Mouse (Mus musculus): ENCODE results near the gene Tkt.

Tkt gene

GRCm38 (mm10) chr14:30584497-30585251 lies 36.5 kb downstream of the Tkt start:
- no peak for DNase-seq (ENCODE audit: low spot score in 2 of 2)

DNA sequence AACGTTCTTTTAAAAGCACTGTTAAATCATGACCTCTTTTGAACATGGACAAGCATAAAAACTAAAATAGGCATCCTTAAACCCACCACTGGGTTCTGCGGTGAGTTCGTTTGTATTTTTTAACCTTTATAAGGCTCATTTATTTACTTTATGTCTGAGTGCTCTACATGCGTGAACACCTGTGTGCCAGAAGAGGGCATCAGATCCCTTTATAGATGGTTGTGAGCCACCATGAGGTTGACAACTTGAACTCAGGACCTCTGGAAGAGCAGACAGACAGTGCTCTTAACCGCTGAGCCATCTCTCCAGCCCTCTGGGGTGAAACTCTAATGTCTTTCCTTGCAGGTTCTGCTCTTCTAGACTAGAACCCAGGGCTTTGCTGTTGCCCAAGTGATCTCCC lies 37.2 kb downstream of the Tkt start:
- no peak for DNase-seq (ENCODE audit: low spot score in 2 of 2)

- DNase-seq (ENCODE audit: low spot score in 2 of 2), result no peak
Measured at GRCm38 (mm10) chr14:30586780-30587461, 38.8 kb downstream of the Tkt start.

GRCm38 (mm10) chr14:30590041-30590645 lies 42.0 kb downstream of the Tkt start:
- no peak for DNase-seq (ENCODE audit: low spot score in 2 of 2)

DNA sequence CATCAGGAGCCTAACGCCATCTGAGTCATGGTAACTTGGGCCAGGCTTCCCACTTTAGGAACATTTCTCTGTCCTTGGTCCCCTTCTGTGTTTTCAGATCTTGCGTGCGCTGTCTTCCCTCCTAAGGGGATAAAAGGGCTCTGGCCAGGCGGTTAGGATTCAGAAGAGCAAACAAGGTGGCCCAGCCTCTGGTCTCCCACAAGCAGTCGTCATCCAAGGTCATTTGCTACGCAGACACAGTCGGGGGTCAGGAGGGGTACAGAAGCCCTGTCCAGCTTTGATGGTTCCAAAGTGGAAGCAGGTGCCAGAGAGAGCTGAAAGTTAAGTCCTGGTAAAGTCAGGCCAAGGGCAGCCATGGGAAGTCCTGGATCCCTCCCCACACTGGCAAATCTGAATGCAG lies 42.8 kb downstream of the Tkt start:
- DNase-seq (ENCODE audit: low spot score in 2 of 2), result no peak

GRCm38 (mm10) chr14:30591417-30591816 lies 43.3 kb downstream of the Tkt start:
- DNase-seq (ENCODE audit: low spot score in 2 of 2), result peak; percentile 72 to 86

GRCm38 (mm10) chr14:30593279-30594091 lies 45.3 kb downstream of the Tkt start:
- peak in 1 of 2 experiments; percentile 64 for DNase-seq (ENCODE audit: low spot score in 2 of 2)

GRCm38 (mm10) chr14:30594092-30594695 lies 46.0 kb downstream of the Tkt start:
- DNase-seq (ENCODE audit: low spot score in 2 of 2), result peak; percentile 67 to 77

DNA sequence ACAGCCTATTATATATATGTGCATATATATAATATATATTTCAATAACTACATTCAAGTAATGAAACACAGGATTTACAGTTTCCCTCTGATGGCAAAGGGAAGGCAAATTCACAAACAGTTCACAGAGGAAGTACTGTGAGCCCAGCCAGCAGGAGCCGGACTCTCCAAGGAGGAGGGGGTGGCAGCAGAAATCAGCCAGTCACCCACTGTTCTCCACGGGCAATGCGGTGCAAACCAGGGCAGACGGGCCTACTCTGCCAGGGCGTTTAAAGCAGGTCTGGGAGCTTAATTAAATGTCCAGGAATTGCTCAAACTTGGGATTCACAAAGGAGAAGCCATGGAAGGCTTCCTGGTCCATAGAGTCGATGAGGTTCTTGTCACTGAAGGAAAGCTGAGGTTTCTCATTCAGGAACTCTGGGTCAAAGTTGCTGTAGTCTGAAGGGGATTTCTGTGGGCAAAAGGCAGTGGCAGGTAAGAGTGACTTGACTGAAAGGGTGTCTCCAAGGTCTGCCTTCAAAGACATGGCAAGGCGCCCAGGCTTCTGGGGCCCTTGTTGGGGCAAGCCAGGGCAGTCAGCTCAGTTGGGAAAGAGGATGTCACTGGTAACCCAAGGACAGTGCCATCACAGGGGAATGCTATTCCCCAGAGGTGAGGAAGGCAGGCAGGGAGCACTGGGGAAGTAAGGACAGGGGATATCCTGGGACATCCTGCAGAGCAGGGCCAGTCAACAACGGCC lies 47.6 kb downstream of the Tkt start:
- DNase-seq (ENCODE audit: low spot score in 2 of 2), result no peak

- DNase-seq (ENCODE audit: low spot score in 2 of 2), result no peak
Measured at GRCm38 (mm10) chr14:30596407-30596806, 48.2 kb downstream of the Tkt start.

DNA sequence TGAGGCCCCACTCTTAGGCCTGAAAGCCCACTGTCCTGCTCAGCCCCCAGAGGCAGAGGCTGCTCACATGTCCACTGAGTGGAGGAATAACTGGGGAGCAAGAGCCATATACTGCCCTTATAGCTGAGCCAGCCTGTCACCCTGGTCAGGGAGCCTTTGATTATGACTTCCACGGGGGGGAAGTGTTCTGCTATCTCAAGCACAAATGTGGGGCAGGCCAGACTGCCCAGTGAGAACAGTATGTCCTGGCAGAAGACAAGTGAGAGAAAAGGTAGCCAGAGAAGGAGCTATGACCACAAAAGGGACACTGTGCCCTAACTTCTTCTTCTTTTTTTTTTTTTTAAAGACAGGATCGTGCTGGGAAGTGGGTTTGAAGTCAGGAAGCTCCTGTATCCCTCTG lies 49.0 kb downstream of the Tkt start:
- DNase-seq (ENCODE audit: low spot score in 2 of 2), result no peak

DNA sequence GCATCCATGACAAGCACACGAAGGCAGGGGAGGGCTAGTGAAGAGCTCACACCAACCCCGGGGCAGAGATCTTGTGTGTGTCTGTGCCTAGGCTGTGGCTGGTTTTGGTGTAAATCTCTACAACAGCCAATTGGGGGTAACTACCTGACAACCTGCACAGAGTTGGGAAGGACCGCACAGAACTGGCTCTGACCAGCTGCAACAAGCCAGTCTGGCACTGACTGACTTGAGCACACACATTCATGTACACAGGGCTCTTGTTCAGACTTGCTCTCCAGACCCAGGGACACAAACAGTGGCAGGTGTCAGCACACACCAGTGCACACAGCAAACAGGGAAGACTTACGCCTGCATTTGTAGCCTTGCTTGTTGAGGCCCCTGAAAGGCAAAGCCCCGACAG lies 58.7 kb downstream of the Tkt start:
- DNase-seq (ENCODE audit: low spot score in 2 of 2), result no peak

DNA sequence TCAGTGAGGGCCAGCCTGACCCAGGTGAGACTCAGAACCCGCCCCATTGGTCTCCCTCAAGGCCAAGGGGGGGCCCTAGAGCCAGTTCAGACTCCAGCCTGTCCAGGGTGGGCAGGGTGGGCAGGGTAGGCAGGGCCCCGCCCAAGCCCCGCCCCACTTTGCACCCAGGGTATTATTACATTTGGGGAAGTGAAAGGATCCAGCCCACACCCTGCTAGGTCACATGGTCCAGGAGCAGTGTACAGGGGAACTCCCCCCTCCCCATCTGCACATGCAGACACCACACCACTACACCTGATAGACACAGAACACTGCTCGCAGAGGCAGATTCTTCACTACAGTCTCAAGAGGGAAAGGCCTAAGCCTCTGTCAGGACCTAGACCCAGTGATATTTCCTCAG lies 59.5 kb downstream of the Tkt start:
- no peak for DNase-seq (ENCODE audit: low spot score in 2 of 2)

GRCm38 (mm10) chr14:30608176-30608575 lies 60.0 kb downstream of the Tkt start:
- no peak for DNase-seq (ENCODE audit: low spot score in 2 of 2)

DNA sequence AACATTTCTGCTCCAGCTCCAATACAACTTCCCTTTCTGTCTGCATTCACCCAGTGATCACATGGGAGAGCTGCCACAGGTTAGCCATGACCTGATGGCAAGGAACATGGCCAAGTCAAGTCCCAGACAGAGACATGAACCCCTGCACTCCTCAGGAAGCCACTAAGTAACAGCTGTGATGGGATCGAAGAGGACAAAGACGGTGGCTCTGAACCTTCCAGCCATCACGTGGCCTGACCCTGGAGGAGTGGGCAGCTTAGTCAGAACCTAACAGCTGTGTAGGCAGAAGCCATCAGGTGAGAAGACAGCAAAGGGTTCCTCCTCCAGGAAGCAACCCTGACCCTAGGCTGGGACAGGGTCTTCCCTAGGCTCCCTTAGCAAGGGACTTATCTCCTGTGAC lies 61.3 kb downstream of the Tkt start:
- DNase-seq (ENCODE audit: low spot score in 2 of 2), result no peak

DNA sequence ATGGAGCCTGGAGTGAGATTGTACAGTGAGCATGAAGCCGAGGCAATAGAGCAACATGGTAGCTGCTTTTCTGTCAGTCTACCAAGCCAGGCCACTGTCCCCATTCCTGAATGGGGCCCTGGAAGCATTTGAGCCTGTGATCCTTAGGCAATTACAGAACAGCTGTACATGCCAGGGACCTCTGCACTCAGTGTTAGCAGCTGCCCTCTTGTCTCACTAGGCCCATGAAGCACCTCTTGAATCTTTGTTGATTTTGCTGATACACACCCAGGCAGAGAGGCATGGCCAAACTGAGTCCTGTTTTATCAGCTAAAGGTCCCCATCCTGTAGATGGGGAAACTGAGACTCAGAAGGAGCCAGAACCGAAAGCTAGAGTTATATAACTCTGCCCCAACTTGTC lies 62.1 kb downstream of the Tkt start:
- no peak for DNase-seq (ENCODE audit: low spot score in 2 of 2)

GRCm38 (mm10) chr14:30610940-30611339 lies 62.8 kb downstream of the Tkt start:
- no peak for DNase-seq (ENCODE audit: low spot score in 2 of 2)

GRCm38 (mm10) chr14:30612523-30612922 lies 64.4 kb downstream of the Tkt start:
- DNase-seq (ENCODE audit: low spot score in 2 of 2), result peak; percentile 72 to 90

DNA sequence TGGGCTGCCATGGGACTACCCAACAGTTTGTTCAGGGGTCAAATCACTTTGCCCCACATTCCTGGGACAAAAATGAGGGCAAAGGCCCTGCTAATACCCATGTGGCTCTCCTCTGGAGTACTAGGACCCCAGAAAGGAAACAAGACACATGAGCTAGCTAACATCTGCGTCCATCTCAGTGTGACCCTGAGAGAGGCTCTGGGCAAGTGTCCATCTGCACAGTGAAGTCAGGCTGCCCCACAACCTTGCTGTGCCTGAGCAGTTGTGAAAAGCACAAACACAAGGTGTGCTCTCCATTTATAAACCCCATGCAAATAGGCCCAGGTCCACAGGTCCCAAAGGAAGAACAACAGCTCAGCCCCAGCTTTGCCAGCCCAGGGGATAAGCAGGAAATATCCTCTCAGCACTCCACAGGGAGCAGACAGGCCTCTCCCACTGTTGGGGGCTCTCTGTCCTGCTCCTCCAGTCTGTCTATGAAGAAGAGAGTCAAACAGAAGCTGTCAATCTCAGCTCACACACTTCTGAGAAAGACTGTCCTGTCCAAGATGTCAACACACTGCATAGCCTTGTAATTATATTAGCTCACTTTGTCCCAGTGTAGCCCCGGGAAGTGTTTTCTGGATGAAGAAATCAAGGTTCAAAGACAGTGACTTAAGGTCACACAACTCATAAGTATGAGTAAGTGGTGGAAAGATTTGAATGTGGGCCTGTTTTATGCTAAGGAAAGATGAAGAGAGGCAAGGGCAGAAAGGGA lies 65.0 kb downstream of the Tkt start:
- DNase-seq (ENCODE audit: low spot score in 2 of 2), result no peak

DNA sequence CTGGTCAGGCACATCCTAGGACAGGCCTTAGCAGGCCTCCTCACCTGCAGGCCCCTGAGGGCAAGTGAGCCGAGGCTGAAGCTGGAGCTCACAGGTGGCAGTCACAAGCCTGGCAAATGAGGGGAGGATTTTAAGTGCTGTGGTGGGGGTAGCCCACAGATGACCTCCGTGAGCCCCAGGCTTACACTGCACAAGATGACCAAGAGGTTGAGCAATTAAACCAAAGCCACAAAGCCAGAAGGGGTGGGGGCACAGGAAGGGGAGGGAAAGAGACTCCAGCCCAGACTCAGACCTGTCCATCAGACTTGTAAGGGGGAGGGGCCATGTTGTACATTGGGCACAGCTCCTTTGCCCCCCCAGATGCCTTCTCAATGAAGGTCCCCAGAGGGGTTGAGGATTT lies 68.6 kb downstream of the Tkt start:
- DNase-seq (ENCODE audit: low spot score in 2 of 2), result no peak
